Mouse (Mus musculus) 416B (cell line): ENCODE results near the gene Nprl3.
A peak's percentile ranks its signal among the peaks of the same experiment; 100 is the strongest.

Experiments
- DNase-seq: peaks from one replicate; pipeline ENCODE4 v3.0.0; 2011; ENCODE audit warnings: low read depth

Gene Nprl3

GRCm38 (mm10) chr11:32225222-32226104 lies 42.0 kb downstream of the Nprl3 start:
- DNase-seq, result peak; percentile 71

DNA sequence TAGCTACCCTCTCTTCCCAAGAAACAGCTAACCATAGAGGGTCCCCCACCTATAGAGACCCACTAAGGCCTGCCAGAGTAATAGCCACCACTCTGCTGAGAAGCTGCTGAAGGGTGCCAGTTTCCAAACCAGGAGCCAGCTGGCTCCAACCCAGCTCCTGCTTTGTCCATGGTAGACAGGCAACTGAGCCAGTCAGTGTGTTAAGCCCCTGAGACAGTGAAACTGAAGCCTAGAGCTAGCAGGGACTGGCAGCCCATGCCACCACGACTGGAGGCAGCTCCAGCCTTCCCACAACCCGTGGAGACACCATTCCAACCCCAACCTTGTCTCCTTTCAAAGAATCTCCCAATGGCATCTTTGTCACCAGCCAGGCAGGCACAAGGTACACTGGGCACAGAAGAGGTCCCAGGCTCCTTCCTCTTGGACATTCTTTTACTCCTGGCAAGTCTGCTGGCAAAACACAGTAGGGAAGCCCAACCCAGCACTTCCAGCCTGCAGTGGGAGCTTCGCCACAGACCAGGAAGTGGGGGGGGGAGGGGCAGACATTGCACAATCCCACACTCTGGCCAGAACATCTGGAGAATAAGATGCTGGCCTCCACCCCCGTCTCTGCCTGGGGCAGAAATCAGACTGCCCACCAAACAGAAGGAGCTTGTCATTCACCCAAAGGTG lies 42.9 kb downstream of the Nprl3 start:
- peak; percentile 82 for DNase-seq

- no peak for DNase-seq
These were observed 44.1 kb downstream of the Nprl3 start for GRCm38 (mm10) chr11:32223297-32223967.

GRCm38 (mm10) chr11:32222570-32223194 lies 44.8 kb downstream of the Nprl3 start:
- DNase-seq, result no peak

GRCm38 (mm10) chr11:32221951-32222409 lies 45.5 kb downstream of the Nprl3 start, which contains the start of gene Rhbdf1:
Gene Rhbdf1, minus strand, starts transcription at chr11:32222300.
- no peak for DNase-seq

GRCm38 (mm10) chr11:32221225-32221950 lies 46.1 kb downstream of the Nprl3 start:
- DNase-seq, result no peak

GRCm38 (mm10) chr11:32220607-32221224 lies 46.8 kb downstream of the Nprl3 start:
- no peak for DNase-seq

DNA sequence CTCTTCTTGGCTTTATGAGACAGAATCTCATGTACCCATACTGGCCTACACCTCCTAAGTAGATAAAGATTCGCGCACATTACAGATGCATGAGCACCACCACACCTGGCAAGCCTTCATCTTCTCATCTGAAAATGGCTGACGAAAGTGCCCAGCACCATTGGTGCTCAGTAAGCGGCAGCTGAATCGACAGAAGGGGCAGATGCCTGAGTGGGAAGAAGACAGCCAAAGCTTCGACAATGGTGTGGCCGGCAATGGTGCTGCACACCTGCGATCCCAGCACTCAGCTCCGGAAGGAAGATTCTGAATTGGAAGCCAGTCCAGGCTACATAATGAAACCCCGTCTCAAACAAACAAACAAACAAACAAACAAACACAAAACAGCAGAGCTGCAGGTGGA lies 48.2 kb downstream of the Nprl3 start:
- DNase-seq, result no peak

DNA sequence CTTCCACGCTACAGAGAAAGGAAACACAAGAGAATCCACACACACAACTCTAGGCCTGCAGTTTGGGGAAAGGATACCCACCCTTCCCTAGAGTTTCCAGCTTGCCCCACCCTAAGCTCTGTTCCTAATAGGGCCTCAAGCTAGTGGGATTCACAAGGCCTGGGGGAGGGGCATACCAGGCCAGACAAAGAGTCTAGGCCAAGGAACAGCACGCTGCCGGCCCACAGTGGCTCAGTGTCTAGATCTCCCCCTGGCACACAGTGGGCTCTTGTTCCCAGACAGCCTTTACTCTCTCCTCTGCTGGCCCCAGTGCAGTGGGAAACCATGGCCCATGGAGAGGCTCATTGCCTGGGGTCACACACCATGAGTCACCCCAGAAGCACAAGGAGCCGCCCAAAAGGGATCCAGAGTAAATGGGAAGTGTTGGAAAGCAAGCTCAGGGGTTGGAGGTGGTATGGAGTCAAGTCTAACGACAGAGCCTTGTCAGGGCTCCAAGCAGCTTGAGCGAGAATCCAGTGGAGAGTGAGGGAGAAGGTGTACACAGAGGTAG lies 48.9 kb downstream of the Nprl3 start:
- DNase-seq, result no peak

- DNase-seq, result peak; percentile 75
These were observed 50.7 kb downstream of the Nprl3 start for GRCm38 (mm10) chr11:32216851-32217250.

DNA sequence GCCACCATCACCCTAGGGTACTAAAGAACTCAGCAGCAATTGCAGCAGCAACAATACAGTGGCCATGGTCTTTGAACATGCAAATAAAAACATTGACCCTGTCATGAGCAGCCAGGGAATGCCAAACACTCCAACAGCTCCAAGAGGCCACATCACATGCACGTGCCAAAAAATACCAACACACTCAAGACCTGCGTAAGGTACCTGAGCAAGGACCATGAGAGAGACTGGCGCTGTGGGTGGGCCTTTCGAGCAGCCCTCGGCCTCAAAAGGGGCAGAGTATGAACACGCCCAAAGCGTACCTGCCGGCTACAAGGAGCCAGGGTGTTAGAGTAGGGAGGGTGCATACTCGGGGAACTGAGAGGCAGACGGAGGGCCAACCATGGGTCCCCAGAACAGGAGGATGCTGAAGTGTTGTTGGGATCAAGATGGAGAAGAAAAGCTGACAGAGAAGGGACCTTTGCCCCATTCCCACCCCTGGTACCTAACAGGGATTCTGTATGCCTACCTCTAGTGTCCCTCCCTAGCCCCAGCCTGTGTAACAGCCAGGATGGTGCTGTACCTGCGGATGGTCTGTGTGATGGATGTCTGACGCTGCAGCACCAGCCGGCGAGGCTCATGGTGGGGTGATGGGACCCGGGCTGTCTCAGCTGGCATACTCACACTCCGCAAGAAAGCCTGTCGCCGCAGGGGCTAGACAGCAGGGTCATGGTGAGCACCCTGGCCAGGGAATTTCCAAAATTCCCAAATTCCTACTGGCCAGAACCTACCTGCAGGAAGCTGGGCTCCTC lies 51.9 kb downstream of the Nprl3 start:
- DNase-seq, result no peak

- no peak for DNase-seq
These were observed 56.9 kb downstream of the Nprl3 start for GRCm38 (mm10) chr11:32210623-32211022.

- DNase-seq, result peak; percentile 98
These were observed 62.2 kb downstream of the Nprl3 start, which contains the start of gene Snrnp25 for GRCm38 (mm10) chr11:32205058-32205873. Gene Snrnp25, plus strand, starts transcription at chr11:32205415.

DNA sequence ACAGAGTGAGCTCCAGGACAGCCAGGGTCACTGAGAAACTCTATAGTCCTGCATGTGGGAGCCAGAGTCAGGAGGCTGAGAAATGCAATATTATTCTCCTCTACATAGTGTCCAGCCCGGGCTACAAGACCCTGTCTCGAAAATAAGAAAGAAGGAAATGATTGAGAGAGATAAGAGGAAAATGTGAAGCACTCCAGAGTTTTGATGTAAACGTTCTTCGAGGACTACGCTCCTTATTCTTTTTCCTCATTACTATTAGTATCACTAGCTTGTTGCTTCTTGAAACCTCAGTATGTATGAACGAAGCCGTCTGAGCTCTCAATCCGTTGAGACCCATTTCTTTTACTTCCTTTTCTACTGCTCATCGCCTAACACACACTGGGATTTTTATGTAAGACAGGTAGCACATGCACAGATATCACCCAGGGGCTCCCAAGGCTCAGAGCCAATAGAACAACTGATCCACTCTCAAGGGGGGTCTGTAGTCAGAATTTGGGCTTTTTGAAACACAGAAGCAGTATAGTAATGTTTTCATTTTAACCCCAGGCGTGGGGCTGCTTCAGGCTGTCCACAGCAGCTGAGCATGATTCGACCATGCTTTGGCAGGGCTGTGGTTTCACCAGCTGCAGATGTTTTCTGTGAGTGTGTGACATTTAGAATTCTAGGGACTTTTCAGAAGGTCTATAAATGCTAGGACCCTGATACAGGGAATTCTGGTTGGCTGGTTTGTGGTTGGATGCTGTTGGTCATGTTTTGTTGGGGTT lies 65.4 kb downstream of the Nprl3 start:
- DNase-seq, result no peak

DNA sequence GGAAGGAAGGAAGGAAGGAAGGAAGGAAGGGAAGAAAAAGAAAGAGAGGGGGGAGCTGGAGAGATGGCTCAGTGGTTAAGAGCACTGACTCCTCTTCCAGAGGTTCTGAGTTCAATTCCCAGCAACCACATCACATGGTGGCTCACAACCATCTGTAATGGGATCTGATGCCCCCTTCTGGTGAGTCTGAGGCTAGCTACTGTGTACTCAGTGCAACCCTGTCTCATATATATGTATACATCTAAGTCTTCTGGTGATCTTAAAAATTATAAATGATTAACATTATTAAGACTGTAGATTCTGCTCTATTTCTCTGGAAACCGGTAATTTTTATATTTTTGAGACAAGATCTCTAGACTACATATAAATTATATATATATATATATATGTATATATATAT lies 66.5 kb downstream of the Nprl3 start:
- DNase-seq, result peak; percentile 33

DNA sequence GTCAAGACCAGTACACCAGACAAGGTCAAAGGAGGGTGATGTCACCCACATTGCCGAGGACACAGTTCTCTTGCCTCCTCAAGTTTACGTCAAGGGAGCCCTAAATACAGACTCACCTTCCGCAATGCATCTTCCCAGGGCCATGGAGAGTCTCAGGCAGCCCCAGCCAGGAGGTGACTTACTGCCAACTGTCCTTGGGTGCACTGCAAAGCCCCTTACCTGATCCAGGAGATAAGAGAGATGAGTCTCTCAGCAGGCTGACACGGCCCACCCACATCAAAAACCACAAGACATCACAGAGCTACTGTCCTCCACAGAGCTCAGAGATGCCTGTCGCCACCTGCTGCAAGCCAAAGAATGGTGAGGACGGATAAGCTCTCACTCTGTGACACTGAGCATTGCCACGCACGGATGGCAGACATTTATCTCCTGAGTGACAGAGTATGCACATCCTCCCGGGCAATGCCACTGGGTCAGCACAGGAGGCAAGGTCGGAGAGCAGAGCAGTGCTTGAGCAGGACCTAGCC lies 67.4 kb downstream of the Nprl3 start, which contains the start of gene Il9r:
Gene Il9r, minus strand, starts transcription at position 205 of the 527 bp plus-strand sequence.
- no peak for DNase-seq

GRCm38 (mm10) chr11:32199230-32199629 lies 68.3 kb downstream of the Nprl3 start:
- no peak for DNase-seq
